Mouse (Mus musculus): ENCODE results near the gene Slc7a9. TPM values are rescaled to one million over a fixed set of nuclear protein-coding genes. Genes with fewer than 3 reads are reported as not detected.

The Slc7a9 gene
- total RNA-seq (2021) = not detected
- long read RNA-seq, experiment 1 = 0 reads
- long read RNA-seq, experiment 2 = 0 reads

- no peak for DNase-seq (ENCODE audit: low spot score in 2 of 2)
Observed at GRCm38 (mm10) chr7:35447996-35448846, at the start of gene Slc7a9. Gene Slc7a9, plus strand, starts transcription at chr7:35448796.

GRCm38 (mm10) chr7:35401169-35401568 is 47.4 kb upstream of the Slc7a9 start:
- DNase-seq (ENCODE audit: low spot score in 2 of 2) = no peak

GRCm38 (mm10) chr7:35415226-35415625 is 33.4 kb upstream of the Slc7a9 start:
- no peak for DNase-seq (ENCODE audit: low spot score in 2 of 2)

GRCm38 (mm10) chr7:35415801-35416653 is 32.6 kb upstream of the Slc7a9 start:
- peak in 1 of 2 experiments; percentile 25 for DNase-seq (ENCODE audit: low spot score in 2 of 2)

GRCm38 (mm10) chr7:35416654-35416948 is 32.0 kb upstream of the Slc7a9 start:
- no peak for DNase-seq (ENCODE audit: low spot score in 2 of 2)

GRCm38 (mm10) chr7:35423071-35423470 is 25.5 kb upstream of the Slc7a9 start:
- no peak for DNase-seq (ENCODE audit: low spot score in 2 of 2)

GRCm38 (mm10) chr7:35428146-35428545 is 20.4 kb upstream of the Slc7a9 start:
- no peak for DNase-seq (ENCODE audit: low spot score in 2 of 2)

- DNase-seq (ENCODE audit: low spot score in 2 of 2) = no peak
Observed at GRCm38 (mm10) chr7:35435266-35435665, 13.3 kb upstream of the Slc7a9 start.

GRCm38 (mm10) chr7:35447501-35447900 is 1.1 kb upstream of the Slc7a9 start:
- no peak for DNase-seq (ENCODE audit: low spot score in 2 of 2)

- DNase-seq (ENCODE audit: low spot score in 2 of 2) = no peak
Observed at GRCm38 (mm10) chr7:35448867-35449266, 271 bp downstream of the Slc7a9 start.

GRCm38 (mm10) chr7:35456091-35456814 is 7.7 kb downstream of the Slc7a9 start:
- DNase-seq (ENCODE audit: low spot score in 2 of 2) = no peak

GRCm38 (mm10) chr7:35460971-35461370 is 12.4 kb downstream of the Slc7a9 start:
- DNase-seq (ENCODE audit: low spot score in 2 of 2) = no peak

- no peak for DNase-seq (ENCODE audit: low spot score in 2 of 2)
Observed at GRCm38 (mm10) chr7:35465027-35465426, 16.4 kb downstream of the Slc7a9 start.

- no peak for DNase-seq (ENCODE audit: low spot score in 2 of 2)
Observed at GRCm38 (mm10) chr7:35467856-35468255, 19.3 kb downstream of the Slc7a9 start.

- DNase-seq (ENCODE audit: low spot score in 2 of 2) = no peak
Observed at GRCm38 (mm10) chr7:35470794-35471193, 22.2 kb downstream of the Slc7a9 start.

- DNase-seq (ENCODE audit: low spot score in 2 of 2) = no peak
Observed at GRCm38 (mm10) chr7:35476457-35476856, 27.9 kb downstream of the Slc7a9 start.

- no peak for DNase-seq (ENCODE audit: low spot score in 2 of 2)
Observed at GRCm38 (mm10) chr7:35485126-35485525, 36.5 kb downstream of the Slc7a9 start.

- no peak for DNase-seq (ENCODE audit: low spot score in 2 of 2)
Observed at GRCm38 (mm10) chr7:35486553-35486952, 38.0 kb downstream of the Slc7a9 start.

- DNase-seq (ENCODE audit: low spot score in 2 of 2) = no peak
Observed at GRCm38 (mm10) chr7:35490186-35490585, 41.6 kb downstream of the Slc7a9 start.

GRCm38 (mm10) chr7:35491005-35491404 is 42.4 kb downstream of the Slc7a9 start:
- DNase-seq (ENCODE audit: low spot score in 2 of 2) = no peak

- no peak for DNase-seq (ENCODE audit: low spot score in 2 of 2)
Observed at GRCm38 (mm10) chr7:35497516-35497915, 48.9 kb downstream of the Slc7a9 start.
